Mouse (Mus musculus): ENCODE results near the gene Nr1d1.

- TF ChIP-seq POLR2A (IDR thresholded peaks at IDR 0.05; ENCODE audit: borderline replicate concordance, extremely low read depth, insufficient read depth, insufficient read length, poor library complexity, severe bottlenecking) (peak; percentile 29; the same call in 1 of the 2 replicates), CTCF (IDR thresholded peaks at IDR 0.05; ENCODE audit: borderline replicate concordance, extremely low read depth, insufficient read depth, insufficient read length) (no peak)
Measured at GRCm38 (mm10) chr11:98740393-98741050, 34.6 kb downstream of the Nr1d1 start, which contains the start of gene Thra.
